Mouse (Mus musculus): ENCODE measurements around the gene Gm42420. TPM values are rescaled to one million over a fixed set of nuclear protein-coding genes. Genes with fewer than 3 reads are reported as not detected.

Gm42420 gene
- polyA plus RNA-seq, 1 experiment, result not detected

GRCm38 (mm10) chr6:39545474-39545873 lies 40.1 kb upstream of the Gm42420 start:
- no peak overlapping the region for H3K27ac ChIP-seq (ENCODE audit: control insufficient read depth, insufficient read depth, low read depth, low read length, poor library complexity)
- no peak overlapping the region for H3K4me3 ChIP-seq (replicated peaks; ENCODE audit: control insufficient read depth, low read depth, low read length)
- TF ChIP-seq CTCF (IDR thresholded peaks at IDR 0.05; ENCODE audit: control insufficient read depth, insufficient read depth, low read length) (no peak), POLR2A (IDR thresholded peaks at IDR 0.05; ENCODE audit: borderline replicate concordance, control insufficient read depth, low read depth, low read length) (no peak)
- WGBS, result 88% methylated on average over 7 of the region's 7 CpGs
- H3K4me1 ChIP-seq (ENCODE audit: control insufficient read depth, insufficient read depth, low read length), result no peaks in the 10 kb centered on the region

- Histone ChIP-seq H3K4me1 (ENCODE audit: control insufficient read depth, insufficient read depth, low read length) (no peaks in the 10 kb centered on the region), H3K4me3 (replicated peaks; ENCODE audit: control insufficient read depth, low read depth, low read length) (no peak overlapping the region), H3K27ac (ENCODE audit: control insufficient read depth, insufficient read depth, low read depth, low read length, poor library complexity) (no peak overlapping the region)
- WGBS, result 81% methylated on average over 5 of the region's 5 CpGs
- TF ChIP-seq POLR2A (IDR thresholded peaks at IDR 0.05; ENCODE audit: borderline replicate concordance, control insufficient read depth, low read depth, low read length), result no peak
- TF ChIP-seq CTCF (IDR thresholded peaks at IDR 0.05; ENCODE audit: control insufficient read depth, insufficient read depth, low read length), result no peak
Observed at GRCm38 (mm10) chr6:39548030-39548429, 37.5 kb upstream of the Gm42420 start.

GRCm38 (mm10) chr6:39551981-39552636 lies 33.4 kb upstream of the Gm42420 start:
- WGBS, result 38% methylated on average over 8 of the region's 8 CpGs
- no peak overlapping the region for H3K27ac ChIP-seq (ENCODE audit: control insufficient read depth, insufficient read depth, low read depth, low read length, poor library complexity)
- no peak for TF ChIP-seq POLR2A (IDR thresholded peaks at IDR 0.05; ENCODE audit: borderline replicate concordance, control insufficient read depth, low read depth, low read length)
- TF ChIP-seq CTCF (IDR thresholded peaks at IDR 0.05; ENCODE audit: control insufficient read depth, insufficient read depth, low read length), result no peak
- H3K4me3 ChIP-seq (replicated peaks; ENCODE audit: control insufficient read depth, low read depth, low read length), result no peak overlapping the region
- no peaks in the 10 kb centered on the region; the same call in 1 of the 2 replicates for H3K4me1 ChIP-seq (ENCODE audit: control insufficient read depth, insufficient read depth, low read length)

- TF ChIP-seq POLR2A (IDR thresholded peaks at IDR 0.05; ENCODE audit: borderline replicate concordance, control insufficient read depth, low read depth, low read length) (no peak), CTCF (IDR thresholded peaks at IDR 0.05; ENCODE audit: control insufficient read depth, insufficient read depth, low read length) (no peak)
- Histone ChIP-seq H3K4me1 (ENCODE audit: control insufficient read depth, insufficient read depth, low read length) (no peaks in the 10 kb centered on the region; the same call in 1 of the 2 replicates), H3K4me3 (replicated peaks; ENCODE audit: control insufficient read depth, low read depth, low read length) (no peak overlapping the region), H3K27ac (ENCODE audit: control insufficient read depth, insufficient read depth, low read depth, low read length, poor library complexity) (no peak overlapping the region)
- 72% methylated on average over 12 of the region's 12 CpGs for WGBS
Observed at GRCm38 (mm10) chr6:39554888-39555647, 30.5 kb upstream of the Gm42420 start.

GRCm38 (mm10) chr6:39555648-39555945 lies 30.0 kb upstream of the Gm42420 start:
- H3K4me3 ChIP-seq (replicated peaks; ENCODE audit: control insufficient read depth, low read depth, low read length), result no peak overlapping the region
- no peak overlapping the region for H3K27ac ChIP-seq (ENCODE audit: control insufficient read depth, insufficient read depth, low read depth, low read length, poor library complexity)
- WGBS, result 77% methylated on average over 2 of the region's 2 CpGs
- no peaks in the 10 kb centered on the region; the same call in 1 of the 2 replicates for H3K4me1 ChIP-seq (ENCODE audit: control insufficient read depth, insufficient read depth, low read length)
- no peak for TF ChIP-seq CTCF (IDR thresholded peaks at IDR 0.05; ENCODE audit: control insufficient read depth, insufficient read depth, low read length)
- TF ChIP-seq POLR2A (IDR thresholded peaks at IDR 0.05; ENCODE audit: borderline replicate concordance, control insufficient read depth, low read depth, low read length), result no peak

GRCm38 (mm10) chr6:39556900-39557659 lies 28.5 kb upstream of the Gm42420 start:
- H3K4me3 ChIP-seq (replicated peaks; ENCODE audit: control insufficient read depth, low read depth, low read length), result peak overlapping the region; percentile 39
- no peaks in the 10 kb centered on the region; the same call in 1 of the 2 replicates for H3K4me1 ChIP-seq (ENCODE audit: control insufficient read depth, insufficient read depth, low read length)
- peak overlapping the region; percentile 25; the same call in 1 of the 2 replicates for H3K27ac ChIP-seq (ENCODE audit: control insufficient read depth, insufficient read depth, low read depth, low read length, poor library complexity)
- TF ChIP-seq POLR2A (IDR thresholded peaks at IDR 0.05; ENCODE audit: borderline replicate concordance, control insufficient read depth, low read depth, low read length) (no peak), CTCF (IDR thresholded peaks at IDR 0.05; ENCODE audit: control insufficient read depth, insufficient read depth, low read length) (no peak)
- WGBS, result under 1% methylated on average over 53 of the region's 54 CpGs

- peak within 1 kb of the TSS; percentile 39 for H3K4me3 ChIP-seq (replicated peaks; ENCODE audit: control insufficient read depth, low read depth, low read length)
- TF ChIP-seq CTCF (IDR thresholded peaks at IDR 0.05; ENCODE audit: control insufficient read depth, insufficient read depth, low read length) (no peak), POLR2A (IDR thresholded peaks at IDR 0.05; ENCODE audit: borderline replicate concordance, control insufficient read depth, low read depth, low read length) (no peak)
- WGBS, result 5% methylated on average over 50 of the region's 50 CpGs
- H3K4me1 ChIP-seq (ENCODE audit: control insufficient read depth, insufficient read depth, low read length), result no peaks in the 10 kb centered on the region; the same call in 1 of the 2 replicates
- H3K27ac ChIP-seq (ENCODE audit: control insufficient read depth, insufficient read depth, low read depth, low read length, poor library complexity), result peak within 1 kb of the TSS; percentile 25; the same call in 1 of the 2 replicates
Observed at GRCm38 (mm10) chr6:39557723-39558261, 27.8 kb upstream of the Gm42420 start, which contains the start of gene Dennd2a. Dennd2a (minus strand) TSS chr6:39557867.

Measured in bone marrow, adult 2 months (tissue).